Mouse (Mus musculus) myocyte (in vitro differentiated cells): ENCODE data around the gene Ube2d1.

ENCODE experiments used
- E2F4 ChIP-seq: IDR thresholded peaks from one replicate; pipeline ENCODE4 v1.6.1; 2011; ENCODE audit warnings: mild to moderate bottlenecking, control low read depth, moderate library complexity; ENCODE audit not compliant: insufficient read depth
- MYOG ChIP-seq, 3 experiments: IDR thresholded peaks; one replicate each; pipeline ENCODE4 v1.6.1; 2011; ENCODE audit warnings: control low read depth in 2 of 3, low read depth in 2 of 3, mild to moderate bottlenecking in 2 of 3; ENCODE audit not compliant: insufficient read length in 2 of 3, control insufficient read depth in 1 of 3, insufficient read depth in 1 of 3
- POLR2A ChIP-seq: IDR thresholded peaks from one replicate; pipeline ENCODE4 v1.6.1; 2011; ENCODE audit warnings: low read depth, mild to moderate bottlenecking, control low read depth, moderate library complexity; ENCODE audit not compliant: insufficient read length
- POLR2AphosphoS2 ChIP-seq: IDR thresholded peaks from one replicate; pipeline ENCODE4 v1.6.1; 2011; ENCODE audit warnings: low read depth, control low read depth; ENCODE audit not compliant: insufficient read length
- TCF12 ChIP-seq: IDR thresholded peaks from one replicate; pipeline ENCODE4 v1.6.1; 2011; ENCODE audit warnings: mild to moderate bottlenecking, control low read depth; ENCODE audit not compliant: poor library complexity, insufficient read depth, severe bottlenecking

- TF ChIP-seq POLR2A (no peak), E2F4 (no peak), TCF12 (no peak), MYOG (IDR thresholded peaks at IDR 0.05; ENCODE audit: control insufficient read depth in 1 of 3, insufficient read depth in 1 of 3, insufficient read length in 2 of 3, low read depth in 2 of 3) (no peak), POLR2AphosphoS2 (no peak)
Measured at GRCm38 (mm10) chr10:71332376-71332775, 47.3 kb upstream of the Ube2d1 start.
